Mouse (Mus musculus): ENCODE data around the gene Nlrp6.

DNA sequence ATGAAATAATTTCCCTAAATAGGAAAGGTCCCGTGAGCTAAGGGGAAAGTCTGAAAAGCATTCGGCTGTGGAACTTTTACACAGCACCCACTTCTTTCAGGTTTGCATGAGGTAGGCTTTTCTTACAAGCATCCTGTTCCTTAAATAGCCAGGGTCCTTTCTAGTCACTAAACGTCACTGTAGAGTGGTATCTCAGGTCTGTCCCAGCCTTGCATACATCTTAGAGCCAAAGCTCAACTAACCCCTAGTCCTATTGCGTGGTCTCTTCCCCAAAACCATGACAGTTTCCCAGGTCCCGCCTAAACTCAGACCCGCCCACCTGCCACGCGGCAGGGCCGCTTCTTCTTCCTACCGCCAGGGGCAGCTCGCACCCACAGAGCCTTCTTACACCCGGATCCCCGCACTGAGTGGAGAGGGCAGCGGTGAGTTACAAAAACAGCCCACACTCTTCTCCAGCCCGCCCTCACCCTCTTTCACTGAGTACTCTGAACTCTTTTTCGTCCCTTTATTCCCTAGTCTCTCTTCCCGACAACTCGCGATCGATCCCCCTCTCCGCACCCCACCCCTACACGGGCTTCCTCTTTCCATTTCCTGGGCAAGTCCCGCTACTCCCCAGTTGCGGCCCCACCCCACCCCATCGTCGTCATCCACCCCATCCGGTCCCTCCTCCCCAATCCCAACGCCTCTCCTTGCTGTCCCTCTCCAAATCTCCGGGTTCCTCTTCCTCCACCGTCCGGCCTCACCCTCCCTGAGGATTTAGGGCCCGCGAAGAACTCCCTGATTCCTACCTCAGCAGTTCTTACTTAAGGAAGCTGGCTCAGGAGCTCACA is 20.7 kb downstream of the Nlrp6 start, which contains the start of gene Pgghg:
- TF ChIP-seq POLR2A (IDR thresholded peaks at IDR 0.05; ENCODE audit: borderline replicate concordance, extremely low read depth, low read depth, low read length) (peak; percentile 86), CTCF (IDR thresholded peaks at IDR 0.05; ENCODE audit: insufficient read depth, low read length) (peak; percentile 73)

Data from lung, adult 2 months (tissue).